Mouse (Mus musculus) heart, postnatal 0 days (tissue): ENCODE results near the gene Lin9.

Experiments
- CTCF ChIP-seq: IDR thresholded peaks from 2 replicates; pipeline ENCODE4 v1.5.1; 2016; ENCODE audit warnings: antibody characterized with exemption, control low read depth, low read depth
- EP300 ChIP-seq: IDR thresholded peaks from 2 replicates; pipeline ENCODE4 v1.6.1; 2016; ENCODE audit warnings: antibody characterized with exemption, low read depth

- TF ChIP-seq CTCF (no peak), EP300 (no peak)
Observed at GRCm38 (mm10) chr1:180707813-180708212, 66.9 kb downstream of the Lin9 start.
